Mouse (Mus musculus): ENCODE data around the gene Dlgap4.

- TF ChIP-seq CTCF (IDR thresholded peaks at IDR 0.05; ENCODE audit: extremely low read depth, insufficient read depth, low read length) (no peak), POLR2A (IDR thresholded peaks at IDR 0.05; ENCODE audit: extremely low read depth, insufficient read depth, low read length) (no peak)
Measured at GRCm38 (mm10) chr2:156673307-156673706, 59.8 kb downstream of the Dlgap4 start.
